Mouse (Mus musculus) CD4-positive, CD25-positive, alpha-beta regulatory T cell, adult 4 months (primary cell): ENCODE data around the gene Ulk3. TPM values are rescaled to one million over a fixed set of nuclear protein-coding genes. Genes with fewer than 3 reads are reported as not detected.

Experiments
- ATAC-seq: one replicate; pipeline ENCODE4 v1.8.0; 2017
- polyA plus RNA-seq, 2 experiments: library from polyadenylated mRNA; unstranded; fragments of 100-300 nt; shearing (Covaris generic); gene quantifications; one replicate each; pipeline ENCODE4 v1.2.1; 2017

Ulk3 gene
- polyA plus RNA-seq, 2 experiments from 2014 or later = 27.0 to 48.2 TPM

DNA sequence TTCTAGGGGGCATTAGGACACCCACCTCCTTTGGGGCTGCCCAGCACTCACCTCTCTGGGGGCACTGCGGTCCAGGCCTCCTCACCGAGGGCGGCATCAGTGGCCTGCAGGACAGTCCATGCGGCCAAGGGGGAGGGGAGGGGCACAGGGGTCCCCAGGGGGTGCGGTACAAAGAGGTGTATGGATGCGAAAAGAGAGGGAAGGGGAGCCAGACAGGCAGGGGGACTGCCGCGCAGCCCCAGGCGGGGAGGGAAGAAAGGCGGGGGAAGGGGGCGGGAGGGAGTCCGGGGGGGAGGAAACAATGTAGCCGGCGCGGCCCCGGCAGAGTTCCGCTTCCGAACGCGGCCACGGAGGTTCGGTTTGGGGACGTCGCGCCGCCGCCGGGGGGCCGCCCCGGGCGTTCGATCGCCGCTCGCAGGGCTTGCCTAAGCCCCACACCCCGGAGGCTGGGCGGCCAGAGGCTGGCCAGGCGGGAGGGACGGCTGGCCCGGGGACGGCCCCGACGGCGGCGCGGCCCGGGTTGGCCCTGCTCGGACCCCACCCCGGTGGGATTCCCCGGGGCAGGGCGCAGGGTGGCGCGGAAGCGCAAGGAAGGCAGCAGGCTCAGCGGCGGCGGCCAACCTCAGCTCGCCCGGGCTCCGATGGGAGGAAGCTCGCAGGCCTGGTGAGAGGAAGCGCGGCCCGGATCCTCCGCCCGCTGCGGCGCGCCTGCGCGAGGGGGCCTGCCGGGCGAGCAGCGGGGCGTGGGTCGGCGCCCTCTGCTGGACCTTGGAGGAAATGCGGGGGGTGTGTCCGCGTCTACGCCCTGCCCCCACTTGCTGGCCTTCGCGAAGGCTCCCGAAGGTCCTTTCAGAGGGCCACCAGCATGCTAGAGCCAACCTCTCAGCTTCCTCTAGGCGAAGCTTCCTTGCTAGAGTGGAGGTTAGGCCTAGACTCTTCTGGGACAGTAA, 56.0 kb downstream of the Ulk3 start:
- peak; percentile 56 for ATAC-seq

Other genes with a start within 250 kb of the Ulk3 start
- gene Ppcdc, start 149.3 kb upstream of the Ulk3 start, polyA plus RNA-seq = 100 to 1,000 TPM; 157 to 228 TPM
- under 1 TPM in 1 of 2 experiments, not detected in 1; 0.26 TPM for gene Scamp5, start 121.4 kb upstream of the Ulk3 start, polyA plus RNA-seq
- not detected for gene Rpp25, start 85.4 kb upstream of the Ulk3 start, polyA plus RNA-seq
- gene Cox5a, start 68.2 kb upstream of the Ulk3 start, polyA plus RNA-seq = 100 to 1,000 TPM; 197 to 242 TPM
- 10 to 100 TPM; 22.2 to 29.8 TPM for gene Fam219b, start 51.9 kb upstream of the Ulk3 start, polyA plus RNA-seq
- gene Mpi, start 36.7 kb upstream of the Ulk3 start, polyA plus RNA-seq = 10 to 100 TPM; 15.7 to 17.9 TPM
- 100 to 1,000 TPM in 1 of 2 experiments, 10 to 100 TPM in 1; 92.6 to 119 TPM for gene Scamp2, start 28.5 kb upstream of the Ulk3 start, polyA plus RNA-seq
- gene Cplx3, start 16.8 kb downstream of the Ulk3 start, polyA plus RNA-seq = not detected
- gene Lman1l, start 31.3 kb downstream of the Ulk3 start, polyA plus RNA-seq = 1 to 10 TPM in 1 of 2 experiments, under 1 TPM in 1; 0.79 to 1.4 TPM
- gene Csk, start 64.2 kb downstream of the Ulk3 start, polyA plus RNA-seq = 100 to 1,000 TPM; 110 to 150 TPM
- gene Cyp1a2, start 94.3 kb downstream of the Ulk3 start, polyA plus RNA-seq = not detected
- not detected for gene Cyp1a1, start 98.5 kb downstream of the Ulk3 start, polyA plus RNA-seq
- 10 to 100 TPM; 30.2 to 30.5 TPM for gene Edc3, start 119.1 kb downstream of the Ulk3 start, polyA plus RNA-seq
- 100 to 1,000 TPM in 1 of 2 experiments, 10 to 100 TPM in 1; 95.0 to 107 TPM for gene Clk3, start 176.4 kb downstream of the Ulk3 start, polyA plus RNA-seq
- 10 to 100 TPM; 25.2 to 35.4 TPM for gene Arid3b, start 247.3 kb downstream of the Ulk3 start, polyA plus RNA-seq